Mouse (Mus musculus) forebrain, embryonic 15.5 days (tissue): ENCODE measurements around the gene Taok1. TPM values are rescaled to one million over a fixed set of nuclear protein-coding genes. Genes with fewer than 3 reads are reported as not detected.

Source experiments
- ATAC-seq: fragments of 200-750 bp; cut with Nextera tagmentation; replicated peaks from 2 replicates; pipeline ENCODE4 v1.8.0; 2017; ENCODE audit warnings: mild to moderate bottlenecking, moderate TSS enrichment, moderate library complexity
- H3K27ac ChIP-seq: fragments of 300-500 bp; sonication (generic); replicated peaks from 2 replicates; pipeline ENCODE4 v1.5.1; 2015; ENCODE audit warnings: mild to moderate bottlenecking, inconsistent platforms
- H3K27me3 ChIP-seq: fragments of 300-500 bp; sonication (generic); 2 replicates; pipeline ENCODE4 v1.6.1; 2015; ENCODE audit warnings: inconsistent platforms
- H3K36me3 ChIP-seq: fragments of 300-500 bp; sonication (generic); 2 replicates; pipeline ENCODE4 v1.6.1; 2015; ENCODE audit warnings: mild to moderate bottlenecking, inconsistent platforms
- H3K4me1 ChIP-seq: fragments of 300-500 bp; sonication (generic); 2 replicates; pipeline ENCODE4 v1.6.1; 2015; ENCODE audit warnings: inconsistent platforms
- H3K4me2 ChIP-seq: fragments of 300-500 bp; sonication (generic); replicated peaks from 2 replicates; pipeline ENCODE4 v1.6.1; 2015; ENCODE audit warnings: mild to moderate bottlenecking, inconsistent platforms
- H3K4me3 ChIP-seq: fragments of 300-500 bp; sonication (generic); 2 replicates; pipeline ENCODE4 v1.5.1; 2015; ENCODE audit warnings: mild to moderate bottlenecking, inconsistent platforms
- H3K9ac ChIP-seq: fragments of 300-500 bp; sonication (generic); replicated peaks from 2 replicates; pipeline ENCODE4 v1.6.1; 2015; ENCODE audit warnings: mild to moderate bottlenecking, inconsistent platforms
- H3K9me3 ChIP-seq: fragments of 300-500 bp; sonication (generic); 2 replicates; pipeline ENCODE4 v1.6.1; 2016; ENCODE audit warnings: inconsistent platforms
- WGBS: fragments of 180-500 bp; shearing (Covaris S2); methylation state at CpG from one replicate; pipeline ENCODE4 v1.1.7; 2015; ENCODE audit warnings: mixed read lengths; 5-methylcytosine and 5-hydroxymethylcytosine counted together
- polyA plus RNA-seq: library from polyadenylated mRNA; unstranded; fragments of >200 nt; fragmentation: Nextera tagmentation; extraction: Ambion mirVana; gene quantifications from 2 replicates; pipeline ENCODE4 v1.2.1, GENCODE M21; 2015

Taok1 gene
- polyA plus RNA-seq, 1 experiment from 2014 or later = 28.9 TPM

GRCm38 (mm10) chr11:77494344-77494676 is 113.3 kb downstream of the Taok1 start:
- Histone ChIP-seq H3K4me3 (peak overlapping the region; percentile 93), H3K27me3 (no peaks in the 10 kb centered on the region), H3K4me2 (peak overlapping the region; percentile 89), H3K9ac (peak overlapping the region; percentile 97), H3K27ac (peak overlapping the region; percentile 85), H3K36me3 (peaks cover 2% of the 10 kb centered on the region; the same call in 1 of the 2 replicates), H3K4me1 (peaks cover 71% of the 10 kb centered on the region), H3K9me3 (no peaks in the 10 kb centered on the region)
- WGBS = 34% methylated on average over 4 of the region's 4 CpGs
- ATAC-seq = no peak

- no peaks in the 10 kb centered on the region for H3K36me3 ChIP-seq
- H3K4me2 ChIP-seq = peak within 1 kb of the TSS; percentile 94
- no peaks in the 10 kb centered on the region for H3K27me3 ChIP-seq
- peak within 1 kb of the TSS; percentile 92 for H3K27ac ChIP-seq
- WGBS = under 1% methylated on average over 51 of the region's 74 CpGs
- no peaks in the 10 kb centered on the region for H3K9me3 ChIP-seq
- peak within 1 kb of the TSS; percentile 97 for H3K9ac ChIP-seq
- peak within 1 kb of the TSS; percentile 93 for H3K4me3 ChIP-seq
- H3K4me1 ChIP-seq = peaks cover 72% of the 10 kb centered on the region
- no peak for ATAC-seq
Measured at GRCm38 (mm10) chr11:77493512-77494343, 113.9 kb downstream of the Taok1 start, which contains the start of gene Git1. TSS of gene Git1 (plus strand) at chr11:77493562.

- H3K27me3 ChIP-seq = no peaks in the 10 kb centered on the region
- H3K9ac ChIP-seq = peak overlapping the region; percentile 53
- peak; percentile 70 for ATAC-seq
- peak overlapping the region; percentile 94 for H3K4me2 ChIP-seq
- no peaks in the 10 kb centered on the region for H3K36me3 ChIP-seq
- WGBS = under 1% methylated on average over 28 of the region's 32 CpGs
- H3K27ac ChIP-seq = peak overlapping the region; percentile 92
- peaks cover 72% of the 10 kb centered on the region for H3K4me1 ChIP-seq
- no peaks in the 10 kb centered on the region for H3K9me3 ChIP-seq
- peak overlapping the region; percentile 93 for H3K4me3 ChIP-seq
Measured at GRCm38 (mm10) chr11:77492911-77493332, 114.7 kb downstream of the Taok1 start.

GRCm38 (mm10) chr11:77492311-77492871 is 115.2 kb downstream of the Taok1 start:
- Histone ChIP-seq H3K9me3 (no peaks in the 10 kb centered on the region), H3K27ac (peak overlapping the region; percentile 92), H3K27me3 (no peaks in the 10 kb centered on the region), H3K4me1 (peaks cover 73% of the 10 kb centered on the region), H3K4me3 (peak overlapping the region; percentile 93), H3K4me2 (peak overlapping the region; percentile 94), H3K9ac (peak overlapping the region; percentile 58), H3K36me3 (no peaks in the 10 kb centered on the region)
- 1% methylated on average over 18 of the region's 18 CpGs for WGBS
- no peak for ATAC-seq

GRCm38 (mm10) chr11:77491502-77492291 is 115.9 kb downstream of the Taok1 start:
- peak overlapping the region; percentile 58 for H3K9ac ChIP-seq
- H3K9me3 ChIP-seq = no peaks in the 10 kb centered on the region
- H3K27me3 ChIP-seq = no peaks in the 10 kb centered on the region
- H3K4me2 ChIP-seq = peak overlapping the region; percentile 94
- peak overlapping the region; percentile 92 for H3K27ac ChIP-seq
- peak; percentile 59 for ATAC-seq
- H3K4me1 ChIP-seq = peaks cover 74% of the 10 kb centered on the region
- H3K36me3 ChIP-seq = no peaks in the 10 kb centered on the region
- WGBS = under 1% methylated on average over 23 of the region's 23 CpGs
- peak overlapping the region; percentile 93 for H3K4me3 ChIP-seq

- WGBS = 1% methylated on average over 13 of the region's 13 CpGs
- no peaks in the 10 kb centered on the region for H3K36me3 ChIP-seq
- H3K27ac ChIP-seq = peak overlapping the region; percentile 92
- H3K4me3 ChIP-seq = peak overlapping the region; percentile 93
- peak; percentile 67 for ATAC-seq
- peak overlapping the region; percentile 94 for H3K4me2 ChIP-seq
- peak overlapping the region; percentile 58 for H3K9ac ChIP-seq
- peaks cover 80% of the 10 kb centered on the region for H3K4me1 ChIP-seq
- H3K27me3 ChIP-seq = no peaks in the 10 kb centered on the region
- H3K9me3 ChIP-seq = no peaks in the 10 kb centered on the region
Measured at GRCm38 (mm10) chr11:77491123-77491501, 116.5 kb downstream of the Taok1 start.

- H3K27ac ChIP-seq = peak overlapping the region; percentile 92
- WGBS = 74% methylated on average over 6 of the region's 6 CpGs
- peaks cover 84% of the 10 kb centered on the region for H3K4me1 ChIP-seq
- no peaks in the 10 kb centered on the region for H3K9me3 ChIP-seq
- peak overlapping the region; percentile 95 for H3K9ac ChIP-seq
- peak overlapping the region; percentile 94 for H3K4me2 ChIP-seq
- no peak for ATAC-seq
- no peaks in the 10 kb centered on the region for H3K27me3 ChIP-seq
- H3K36me3 ChIP-seq = no peaks in the 10 kb centered on the region
- peak overlapping the region; percentile 93 for H3K4me3 ChIP-seq
Measured at GRCm38 (mm10) chr11:77490451-77490850, 117.2 kb downstream of the Taok1 start.

- H3K4me1 ChIP-seq = peaks cover 84% of the 10 kb centered on the region
Measured at GRCm38 (mm10) chr11:77489591-77490235, 117.9 kb downstream of the Taok1 start, which contains the start of gene Ankrd13b. TSS of gene Ankrd13b (minus strand) at chr11:77489678.

GRCm38 (mm10) chr11:77488771-77489581 is 118.6 kb downstream of the Taok1 start:
- Histone ChIP-seq H3K9me3 (no peaks in the 10 kb centered on the region), H3K27ac (peak overlapping the region; percentile 92), H3K36me3 (no peaks in the 10 kb centered on the region), H3K4me3 (peak overlapping the region; percentile 93), H3K4me2 (peak overlapping the region; percentile 94), H3K27me3 (no peaks in the 10 kb centered on the region), H3K9ac (peak overlapping the region; percentile 95), H3K4me1 (peaks cover 82% of the 10 kb centered on the region)
- ATAC-seq = no peak
- 2% methylated on average over 49 of the region's 55 CpGs for WGBS

More at GRCm38 (mm10) chr11:77489591-77490235, 117.9 kb downstream of the Taok1 start, which contains the start of gene Ankrd13b:
- peak; percentile 65 for ATAC-seq
- WGBS = 1% methylated on average over 58 of the region's 87 CpGs
- Histone ChIP-seq H3K27ac (peak within 1 kb of the TSS; percentile 92), H3K27me3 (no peaks in the 10 kb centered on the region), H3K36me3 (no peaks in the 10 kb centered on the region), H3K9me3 (no peaks in the 10 kb centered on the region), H3K4me2 (peak within 1 kb of the TSS; percentile 94), H3K4me3 (peak within 1 kb of the TSS; percentile 93), H3K9ac (peak within 1 kb of the TSS; percentile 95)

GRCm38 (mm10) chr11:77486798-77487197 is 120.8 kb downstream of the Taok1 start:
- no peaks in the 10 kb centered on the region for H3K9me3 ChIP-seq
- H3K4me1 ChIP-seq = peaks cover 84% of the 10 kb centered on the region
- no peaks in the 10 kb centered on the region for H3K36me3 ChIP-seq
- 9% methylated on average over 5 of the region's 5 CpGs for WGBS
- H3K27me3 ChIP-seq = no peaks in the 10 kb centered on the region
- H3K4me3 ChIP-seq = peak overlapping the region; percentile 93
- no peak; the same call in 1 of the 2 replicates for ATAC-seq
- peak overlapping the region; percentile 94 for H3K4me2 ChIP-seq
- H3K27ac ChIP-seq = peak overlapping the region; percentile 92
- peak overlapping the region; percentile 3; the same call in 1 of the 2 replicates for H3K9ac ChIP-seq
